Mouse (Mus musculus) forebrain, embryonic 14.5 days (tissue): ENCODE results near the gene Gpc6. TPM values are rescaled to one million over a fixed set of nuclear protein-coding genes. Genes with fewer than 3 reads are reported as not detected.

Source experiments
- ATAC-seq: fragments of 200-750 bp; cut with Nextera tagmentation; 2 replicates; pipeline ENCODE4 v1.8.0; 2017; ENCODE audit warnings: mild to moderate bottlenecking, moderate library complexity
- DNase-seq: peaks from one replicate; pipeline ENCODE4 v3.0.0-alpha.2; 2015; ENCODE audit warnings: low spot score
- H3K27ac ChIP-seq: fragments of 300-500 bp; sonication (generic); 2 replicates; pipeline ENCODE4 v1.5.1; 2014; ENCODE audit warnings: low read depth, mild to moderate bottlenecking, control low read depth, low read length, moderate library complexity
- H3K27me3 ChIP-seq: fragments of 300-500 bp; sonication (generic); replicated peaks from 2 replicates; pipeline ENCODE4 v1.6.1; 2014; ENCODE audit warnings: low read length, control low read depth, mixed read lengths; ENCODE audit not compliant: control insufficient read depth, insufficient read depth
- H3K36me3 ChIP-seq: fragments of 300-500 bp; sonication (generic); 2 replicates; pipeline ENCODE4 v1.6.1; 2014; ENCODE audit warnings: low read length, control low read depth; ENCODE audit not compliant: control insufficient read depth, insufficient read depth
- H3K4me1 ChIP-seq: fragments of 300-500 bp; sonication (generic); 2 replicates; pipeline ENCODE4 v1.6.1; 2014; ENCODE audit warnings: antibody characterized with exemption, low read length, control low read depth; ENCODE audit not compliant: control insufficient read depth, insufficient read depth
- H3K4me2 ChIP-seq: fragments of 300-500 bp; sonication (generic); 2 replicates; pipeline ENCODE4 v1.6.1; 2014; ENCODE audit warnings: mild to moderate bottlenecking, control low read depth, low read length
- H3K4me3 ChIP-seq: fragments of 300-500 bp; sonication (generic); 2 replicates; pipeline ENCODE4 v1.5.1; 2014; ENCODE audit warnings: low read depth, low read length, control low read depth
- H3K9ac ChIP-seq: fragments of 300-500 bp; sonication (generic); 2 replicates; pipeline ENCODE4 v1.6.1; 2014; ENCODE audit warnings: mild to moderate bottlenecking, low read length, control low read depth, moderate library complexity
- H3K9me3 ChIP-seq: fragments of 300-500 bp; sonication (generic); replicated peaks from 2 replicates; pipeline ENCODE4 v1.6.1; 2016; ENCODE audit warnings: low read length, control low read depth, mixed read lengths; ENCODE audit not compliant: control insufficient read depth
- WGBS: fragments of 180-500 bp; shearing (Covaris S2); extraction: QIAGEN DNeasy Blood & Tissue Kit; methylation state at CpG from one replicate; pipeline ENCODE4 v1.1.7; 2014; 5-methylcytosine and 5-hydroxymethylcytosine counted together
- polyA plus RNA-seq: library from polyadenylated mRNA; unstranded; fragments of >200 nt; fragmentation: Nextera tagmentation; extraction: Ambion mirVana; gene quantifications from 2 replicates; pipeline ENCODE4 v1.2.1, GENCODE M21; 2014

Gene Gpc6
- polyA plus RNA-seq, 1 experiment from 2014 or later = 9.0 TPM

DNA sequence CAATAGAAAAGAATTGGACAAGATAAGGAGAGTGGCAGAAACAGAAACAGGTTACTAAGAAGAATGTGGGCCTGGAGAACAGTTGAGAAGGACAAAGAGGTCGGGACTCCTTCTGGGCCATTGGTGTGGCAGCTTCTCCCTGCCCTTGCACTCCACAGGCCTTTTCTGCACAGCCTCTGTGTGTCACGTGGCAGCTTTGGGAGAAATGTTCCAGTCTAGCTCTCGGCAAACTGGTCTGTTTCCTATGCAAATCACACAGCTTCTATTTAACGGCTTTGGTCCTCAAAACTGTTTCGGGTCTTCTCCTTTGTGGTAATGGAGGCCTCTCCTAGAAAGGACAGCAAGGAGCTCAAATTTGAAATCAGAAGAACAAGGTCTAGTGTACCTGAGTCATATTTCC, 871.5 kb downstream of the Gpc6 start:
- DNase-seq (no peak), ATAC-seq (no peak)
- H3K9ac ChIP-seq = no peak overlapping the region
- H3K27ac ChIP-seq = no peak overlapping the region
- H3K27me3 ChIP-seq = no peaks in the 10 kb centered on the region
- no peak overlapping the region for H3K4me2 ChIP-seq
- H3K4me1 ChIP-seq = peaks cover 5% of the 10 kb centered on the region; the same call in 1 of the 2 replicates
- 62% methylated on average over 5 of the region's 5 CpGs for WGBS
- no peaks in the 10 kb centered on the region for H3K36me3 ChIP-seq
- no peak overlapping the region for H3K4me3 ChIP-seq
- no peaks in the 10 kb centered on the region for H3K9me3 ChIP-seq

DNA sequence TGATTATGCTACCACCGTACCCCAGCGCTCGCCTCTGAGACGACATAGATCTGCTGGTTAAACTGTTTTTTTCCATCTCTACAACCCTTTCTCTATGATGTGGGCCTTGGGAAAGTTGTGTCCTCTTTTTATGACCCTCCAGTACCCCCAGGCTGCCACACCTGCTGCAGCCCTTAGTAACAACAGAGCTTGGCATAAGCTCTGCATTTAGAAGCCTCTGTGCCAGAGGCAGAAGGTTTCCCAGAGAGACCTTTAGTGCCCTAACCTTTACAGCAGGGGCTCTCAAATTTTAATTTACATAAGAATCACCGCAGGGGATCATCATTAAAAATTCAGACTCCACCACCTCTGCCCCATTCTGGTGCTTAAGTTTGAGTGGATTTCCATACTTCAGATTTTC, 875.3 kb downstream of the Gpc6 start:
- no peak for ATAC-seq
- 70% methylated on average over 5 of the region's 5 CpGs for WGBS

DNA sequence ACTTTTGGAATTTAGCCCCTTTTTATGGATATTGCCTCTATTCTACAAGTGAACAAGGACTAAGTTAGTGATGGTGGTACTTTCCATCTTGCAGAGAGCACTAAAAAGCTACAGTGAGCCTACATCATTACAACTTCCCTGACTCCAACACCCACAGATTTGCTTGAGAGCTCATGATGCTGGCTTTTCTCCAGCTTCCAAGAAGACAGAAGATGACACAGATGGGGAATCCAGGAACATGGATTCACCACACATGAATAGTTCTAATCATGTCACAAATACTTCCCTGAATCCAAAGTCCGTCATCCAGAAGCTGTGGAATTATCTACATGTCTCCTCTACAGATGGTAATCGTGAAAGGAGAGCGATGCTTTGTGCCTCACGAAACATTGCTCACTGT, 882.7 kb downstream of the Gpc6 start:
- no peak overlapping the region for H3K4me3 ChIP-seq
- 91% methylated on average over 4 of the region's 4 CpGs for WGBS
- H3K4me2 ChIP-seq = no peak overlapping the region
- DNase-seq = no peak
- no peak overlapping the region for H3K27ac ChIP-seq
- H3K27me3 ChIP-seq = no peaks in the 10 kb centered on the region
- no peak for ATAC-seq
- no peaks in the 10 kb centered on the region for H3K36me3 ChIP-seq
- H3K9me3 ChIP-seq = no peaks in the 10 kb centered on the region
- no peak overlapping the region for H3K9ac ChIP-seq
- H3K4me1 ChIP-seq = peaks cover 10% of the 10 kb centered on the region

More for the DNA sequence above, 875.3 kb downstream of the Gpc6 start:
- H3K4me3 ChIP-seq = no peak overlapping the region
- no peaks in the 10 kb centered on the region for H3K36me3 ChIP-seq
- no peak overlapping the region for H3K4me2 ChIP-seq
- no peak for DNase-seq
- no peaks in the 10 kb centered on the region for H3K9me3 ChIP-seq
- H3K27ac ChIP-seq = no peak overlapping the region
- no peak overlapping the region for H3K9ac ChIP-seq
- H3K27me3 ChIP-seq = no peaks in the 10 kb centered on the region
- peaks cover 5% of the 10 kb centered on the region; the same call in 1 of the 2 replicates for H3K4me1 ChIP-seq

DNA sequence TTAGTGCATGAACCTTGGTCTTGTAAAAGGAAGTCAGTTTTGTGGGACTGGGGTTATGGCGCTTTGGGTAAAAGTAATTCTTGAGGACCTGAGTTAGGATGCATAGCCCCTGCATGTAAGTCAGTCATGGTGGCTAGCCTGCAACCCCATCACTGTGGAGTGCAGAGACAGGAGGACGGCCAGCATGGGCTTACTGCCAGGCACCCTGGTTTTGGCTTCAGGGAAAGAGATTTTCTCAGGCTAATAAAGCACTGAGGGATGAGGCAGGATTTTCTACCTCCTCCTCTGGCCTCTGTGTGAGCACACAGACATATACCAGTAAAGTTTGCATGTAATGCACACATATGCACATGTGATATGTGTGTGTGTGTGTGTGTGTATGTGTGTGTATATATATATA, 883.2 kb downstream of the Gpc6 start:
- Histone ChIP-seq H3K4me2 (no peak overlapping the region), H3K36me3 (no peaks in the 10 kb centered on the region), H3K27ac (no peak overlapping the region), H3K9ac (no peak overlapping the region), H3K4me3 (no peak overlapping the region), H3K4me1 (peaks cover 10% of the 10 kb centered on the region), H3K27me3 (no peaks in the 10 kb centered on the region), H3K9me3 (no peaks in the 10 kb centered on the region)
- WGBS = 96% methylated on average over 2 of the region's 2 CpGs
- DNase-seq = no peak
- no peak for ATAC-seq

DNA sequence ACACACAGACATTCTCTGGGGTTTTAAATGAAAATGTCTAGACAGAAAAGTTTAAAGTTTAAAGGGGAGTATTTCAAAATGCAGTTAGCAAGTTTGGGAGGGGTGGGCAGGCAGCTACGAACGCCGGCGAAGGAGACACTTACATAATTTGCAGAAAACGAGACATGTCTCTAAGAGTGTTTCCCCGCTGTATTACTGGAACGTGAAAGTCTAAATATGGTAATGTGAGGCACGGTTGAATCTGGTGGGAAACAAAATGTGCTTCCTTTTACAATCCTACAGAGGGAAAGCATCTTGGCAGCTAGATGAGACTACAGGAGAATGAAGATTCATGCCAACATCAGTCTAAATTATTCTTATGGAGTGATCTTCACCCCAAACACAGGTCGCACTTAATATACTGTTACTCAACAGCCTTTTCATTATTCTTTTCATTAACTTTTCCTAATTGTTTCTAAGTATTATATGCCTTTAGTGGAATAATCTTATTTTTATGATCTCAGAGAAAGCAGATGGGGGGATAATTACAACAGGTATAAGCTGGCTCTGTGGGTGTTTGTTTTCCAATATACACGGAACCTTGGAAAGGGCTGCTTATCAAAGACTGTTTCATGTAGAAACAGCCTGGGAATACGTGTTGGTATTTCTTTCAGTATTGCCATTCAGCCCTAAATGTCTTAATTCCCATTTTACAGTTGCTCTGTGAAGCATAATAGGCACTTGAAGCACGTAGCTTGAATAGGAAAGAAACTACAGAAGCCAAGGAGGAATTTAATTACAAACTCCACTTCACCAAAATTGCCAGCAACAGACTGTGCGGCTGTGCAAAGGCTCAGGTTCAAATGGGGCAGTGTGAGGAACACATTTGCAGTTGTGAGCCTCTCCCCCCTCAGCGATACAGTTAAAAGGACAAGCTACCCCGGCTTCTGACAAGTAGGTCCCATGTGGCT, 885.5 kb downstream of the Gpc6 start:
- no peak overlapping the region for H3K27ac ChIP-seq
- no peak overlapping the region for H3K9ac ChIP-seq
- no peaks in the 10 kb centered on the region for H3K36me3 ChIP-seq
- DNase-seq = peak; percentile 79
- no peaks in the 10 kb centered on the region for H3K27me3 ChIP-seq
- no peak overlapping the region for H3K4me3 ChIP-seq
- H3K9me3 ChIP-seq = no peaks in the 10 kb centered on the region
- H3K4me2 ChIP-seq = no peak overlapping the region
- peaks cover 17% of the 10 kb centered on the region for H3K4me1 ChIP-seq
- peak; percentile 79 for ATAC-seq
- WGBS = 31% methylated on average over 15 of the region's 15 CpGs

DNA sequence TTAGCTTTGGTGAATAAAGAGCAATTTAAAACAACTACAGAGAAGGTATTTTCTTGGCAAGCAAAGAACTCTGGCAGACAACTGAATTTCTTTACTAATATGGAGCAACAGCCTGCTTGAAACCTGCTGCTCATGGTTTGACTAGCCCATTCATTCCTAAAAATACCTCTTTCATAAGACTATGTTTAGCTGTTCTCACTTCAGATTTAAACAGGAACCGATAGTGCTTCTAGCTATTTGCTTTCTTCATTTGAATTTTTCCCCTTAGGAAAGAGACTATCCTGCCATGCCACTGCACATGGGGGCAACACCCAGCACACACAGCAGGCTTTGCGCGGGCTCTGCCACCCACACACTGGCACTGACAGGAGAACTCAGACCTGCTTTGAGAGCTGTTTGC, 888.4 kb downstream of the Gpc6 start:
- ATAC-seq = peak; percentile 74
- WGBS = 43% methylated on average over 3 of the region's 3 CpGs

DNA sequence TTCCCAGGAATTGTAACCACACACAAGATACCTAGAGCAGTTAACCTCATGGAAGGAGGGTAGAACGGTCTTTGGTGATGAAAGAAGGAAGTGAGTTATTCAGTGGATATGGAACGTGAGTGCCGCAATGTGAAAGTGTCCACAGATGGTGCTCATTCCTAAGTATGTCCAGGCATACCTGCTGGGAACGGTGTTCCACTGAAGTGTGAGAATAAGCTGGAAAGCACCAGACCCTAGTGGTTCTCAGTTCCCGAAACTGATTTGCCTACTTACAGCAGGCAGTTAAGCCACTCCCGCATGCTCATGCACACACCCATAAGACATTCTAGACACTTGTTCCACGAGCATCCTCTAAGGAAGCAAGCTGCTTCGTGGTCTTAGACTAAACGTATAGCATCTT, 890.9 kb downstream of the Gpc6 start:
- H3K9ac ChIP-seq = no peak overlapping the region
- H3K27ac ChIP-seq = no peak overlapping the region
- H3K27me3 ChIP-seq = no peaks in the 10 kb centered on the region
- H3K36me3 ChIP-seq = no peaks in the 10 kb centered on the region
- 95% methylated on average over 9 of the region's 9 CpGs for WGBS
- no peak for ATAC-seq
- H3K4me2 ChIP-seq = no peak overlapping the region
- H3K9me3 ChIP-seq = no peaks in the 10 kb centered on the region
- peaks cover 7% of the 10 kb centered on the region for H3K4me1 ChIP-seq
- H3K4me3 ChIP-seq = no peak overlapping the region
- DNase-seq = no peak

More for the DNA sequence above, 888.4 kb downstream of the Gpc6 start:
- Histone ChIP-seq H3K4me1 (peaks cover 17% of the 10 kb centered on the region), H3K9ac (no peak overlapping the region), H3K4me2 (no peak overlapping the region), H3K27ac (no peak overlapping the region), H3K36me3 (no peaks in the 10 kb centered on the region), H3K27me3 (no peaks in the 10 kb centered on the region), H3K9me3 (no peaks in the 10 kb centered on the region), H3K4me3 (no peak overlapping the region)
- peak; percentile 43 for DNase-seq

DNA sequence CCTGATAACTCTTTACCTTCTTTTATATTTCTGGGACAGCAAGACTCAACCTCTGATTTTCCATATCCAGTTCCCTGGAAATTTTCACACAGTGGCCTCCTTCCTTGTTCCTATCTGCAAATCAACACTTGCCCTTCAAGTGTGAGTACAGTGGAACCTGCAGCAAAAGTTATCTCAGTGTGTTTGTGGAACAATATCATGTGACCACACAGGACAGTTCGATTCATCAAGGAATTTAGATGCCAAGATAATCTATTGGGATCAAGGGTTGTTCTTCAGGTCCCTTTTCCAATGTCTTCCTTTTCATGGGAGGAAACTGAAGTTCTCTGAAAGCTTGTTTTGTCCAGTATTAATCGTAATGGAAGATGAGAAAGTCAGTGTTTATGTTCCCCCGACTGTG, 891.6 kb downstream of the Gpc6 start:
- no peaks in the 10 kb centered on the region for H3K36me3 ChIP-seq
- H3K9me3 ChIP-seq = no peaks in the 10 kb centered on the region
- DNase-seq (no peak), ATAC-seq (no peak)
- H3K4me3 ChIP-seq = no peak overlapping the region
- WGBS = 90% methylated on average over 3 of the region's 3 CpGs
- H3K27me3 ChIP-seq = no peaks in the 10 kb centered on the region
- H3K4me1 ChIP-seq = peaks cover 6% of the 10 kb centered on the region
- H3K4me2 ChIP-seq = no peak overlapping the region
- H3K27ac ChIP-seq = no peak overlapping the region
- H3K9ac ChIP-seq = no peak overlapping the region

DNA sequence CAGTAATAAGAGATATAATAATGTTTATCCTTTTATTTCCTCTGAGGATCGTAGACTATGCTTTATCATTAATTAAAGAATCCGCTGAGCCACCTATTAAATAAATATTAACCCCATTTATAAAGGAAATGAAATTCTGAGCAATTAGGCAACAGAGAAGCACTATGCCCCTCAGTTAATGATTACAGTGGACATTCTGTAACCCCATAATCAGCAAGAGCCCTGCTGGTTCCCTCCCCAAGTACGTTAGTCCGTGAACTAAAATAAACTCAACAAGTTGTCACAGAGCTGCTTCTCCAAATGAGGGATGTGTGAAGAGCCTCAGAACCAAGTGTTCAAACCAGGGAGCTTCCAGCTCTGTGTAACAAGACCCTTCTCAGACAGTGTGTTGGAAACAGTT, 892.1 kb downstream of the Gpc6 start:
- no peak overlapping the region for H3K4me3 ChIP-seq
- no peak overlapping the region for H3K4me2 ChIP-seq
- no peak overlapping the region for H3K9ac ChIP-seq
- ATAC-seq = no peak
- DNase-seq = no peak
- 72% methylated on average over 4 of the region's 4 CpGs for WGBS
- H3K9me3 ChIP-seq = no peaks in the 10 kb centered on the region
- H3K4me1 ChIP-seq = peaks cover 6% of the 10 kb centered on the region
- H3K27me3 ChIP-seq = no peaks in the 10 kb centered on the region
- no peak overlapping the region for H3K27ac ChIP-seq
- H3K36me3 ChIP-seq = no peaks in the 10 kb centered on the region
